Comparison of ENCODE assay signal across 11 mouse cellular contexts in the genomic region with DNA sequence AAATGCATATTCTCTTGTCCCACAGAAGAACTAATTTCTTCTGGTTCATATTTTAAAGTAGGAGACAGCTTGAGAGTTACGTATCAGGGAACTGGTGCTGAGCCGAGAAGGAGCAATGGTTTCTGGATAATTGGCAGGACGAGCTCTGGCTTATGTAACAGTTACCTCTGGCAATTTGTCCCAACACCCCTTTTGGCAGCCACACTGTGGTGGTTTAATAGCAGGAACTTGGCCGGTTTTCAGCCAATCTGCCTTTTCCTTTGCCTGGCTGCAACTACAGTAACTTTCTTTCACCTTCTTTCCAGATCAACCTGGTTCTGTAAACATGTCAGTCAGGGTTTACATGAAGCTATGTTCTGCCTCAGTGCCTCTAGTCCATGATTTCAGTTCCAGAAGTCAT.
DNase-seq lines count a peak whose midpoint lies in the region; ATAC-seq and TF ChIP-seq lines count a peak whose summit lies in the region.
"Had no signal": no experiment of that assay in that cellular context is flagged by ENCODE, and none has a peak within 500 bp of the region (broad histone marks: within the 10 kb centered on the region; RNA-seq: fewer than 3 reads in every experiment).

No protein-coding gene starts in this region.

- no peak overlapping the region for H3K4me2 ChIP-seq in intestine, postnatal 0 days (replicated peaks; ENCODE audit: low read depth)
- H3K4me2 ChIP-seq: embryonic facial prominence, embryonic 13.5 days had no signal

- no peaks in the 10 kb centered on the region for H3K4me1 ChIP-seq in limb, embryonic 10.5 days
- no peaks in the 10 kb centered on the region for H3K4me1 ChIP-seq in intestine, postnatal 0 days (replicated peaks; ENCODE audit: control insufficient read depth, insufficient read depth, low read length)

- H3K4me3 ChIP-seq in limb, embryonic 10.5 days, result no peak overlapping the region
- H3K4me3 ChIP-seq in intestine, postnatal 0 days (ENCODE audit: low read depth, low read length), result no peak overlapping the region
- H3K4me3 ChIP-seq: embryonic facial prominence, embryonic 13.5 days; myocyte had no signal

- no peaks in the 10 kb centered on the region for H3K9me3 ChIP-seq in limb, embryonic 10.5 days (replicated peaks)
- no peaks in the 10 kb centered on the region for H3K9me3 ChIP-seq in intestine, postnatal 0 days (ENCODE audit: control insufficient read depth)
- H3K9me3 ChIP-seq: embryonic facial prominence, embryonic 13.5 days had no signal

- no peaks in the 10 kb centered on the region for H3K36me3 ChIP-seq in limb, embryonic 10.5 days
- H3K36me3 ChIP-seq in intestine, postnatal 0 days (ENCODE audit: control insufficient read depth, insufficient read depth), result no peaks in the 10 kb centered on the region
- H3K36me3 ChIP-seq: embryonic facial prominence, embryonic 13.5 days had no signal

- no peaks in the 10 kb centered on the region for H3K27me3 ChIP-seq in limb, embryonic 10.5 days (ENCODE audit: low read depth, poor library complexity, severe bottlenecking)
- H3K27me3 ChIP-seq in intestine, postnatal 0 days (replicated peaks; ENCODE audit: control insufficient read depth, insufficient read depth, low read length), result no peaks in the 10 kb centered on the region
- H3K27me3 ChIP-seq: embryonic facial prominence, embryonic 13.5 days had no signal

- intact Hi-C loops in left cerebral cortex, postnatal 25 days (cut with DNase I), result no loop called here

- no peak for TF ChIP-seq CTCF in intestine, postnatal 0 days (IDR thresholded peaks at IDR 0.05; ENCODE audit: low read depth)

- H3K9ac ChIP-seq in intestine, postnatal 0 days (ENCODE audit: low read depth, low read length), result no peak overlapping the region
- H3K9ac ChIP-seq: embryonic facial prominence, embryonic 13.5 days had no signal

- DNase-seq in adrenal gland, adult 2 months, result peak; percentile 45
- no peak for DNase-seq in adrenal gland, postnatal 4 days (ENCODE audit: low spot score in 2 of 2)
- DNase-seq in left cerebral cortex, postnatal 25 days (ENCODE audit: low spot score in 2 of 2), result peak; percentile 19 to 32
- DNase-seq in left cerebral cortex, adult 18-20 months (ENCODE audit: low spot score in 2 of 2), result no peak
- peak; percentile 48 for DNase-seq in forelimb bud, embryonic 11.5 days (ENCODE audit: low read depth, low spot score)
- peak; percentile 35 for DNase-seq in limb, embryonic 10.5 days (ENCODE audit: low spot score)
- DNase-seq: thymus, adult 18-20 months had no signal

- H3K27ac ChIP-seq in limb, embryonic 10.5 days, result no peak overlapping the region
- no peak overlapping the region for H3K27ac ChIP-seq in intestine, postnatal 0 days (ENCODE audit: low read depth, low read length)
- H3K27ac ChIP-seq: embryonic facial prominence, embryonic 13.5 days had no signal

- ATAC-seq in intestine, postnatal 0 days, result no peak
- no peak for ATAC-seq in megakaryocyte, adult 5-6 weeks (ENCODE audit: poor library complexity, severe bottlenecking)

- 44% methylated on average over 4 of the region's 4 CpGs for WGBS in limb, embryonic 10.5 days
- WGBS in intestine, postnatal 0 days, result 68% methylated on average over 4 of the region's 4 CpGs

Comparison
In these comparisons a context has a peak if more than half of its experiments do, and no peak if none do; other contexts are left out.
1. DNase-seq: peak in adrenal gland, adult 2 months (single experiment), left cerebral cortex, postnatal 25 days (2 of 2), forelimb bud, embryonic 11.5 days (single experiment) and limb, embryonic 10.5 days (single experiment); none in adrenal gland, postnatal 4 days (0 of 2) and left cerebral cortex, adult 18-20 months (0 of 2).